Mouse (Mus musculus): ENCODE measurements around the gene Agbl1.

GRCm38 (mm10) chr7:76661072-76661471, 431.4 kb downstream of the Agbl1 start:
- TF ChIP-seq CTCF (IDR thresholded peaks at IDR 0.05; ENCODE audit: extremely low read depth, insufficient read length, insufficient replicate concordance, low read depth, low read length) (no peak), POLR2A (IDR thresholded peaks at IDR 0.05; ENCODE audit: low read depth, low read length) (no peak)

All from small intestine, adult 2 months (tissue).